Mouse (Mus musculus): ENCODE data around the gene Pbx1. TPM values are rescaled to one million over a fixed set of nuclear protein-coding genes. Genes with fewer than 3 reads are reported as not detected.
A peak's percentile ranks its signal among the peaks of the same experiment; 100 is the strongest.

Gene Pbx1
- total and polyA plus RNA-seq, 2 experiments from 2014 or later, result 17.1 to 31.3 TPM

DNA sequence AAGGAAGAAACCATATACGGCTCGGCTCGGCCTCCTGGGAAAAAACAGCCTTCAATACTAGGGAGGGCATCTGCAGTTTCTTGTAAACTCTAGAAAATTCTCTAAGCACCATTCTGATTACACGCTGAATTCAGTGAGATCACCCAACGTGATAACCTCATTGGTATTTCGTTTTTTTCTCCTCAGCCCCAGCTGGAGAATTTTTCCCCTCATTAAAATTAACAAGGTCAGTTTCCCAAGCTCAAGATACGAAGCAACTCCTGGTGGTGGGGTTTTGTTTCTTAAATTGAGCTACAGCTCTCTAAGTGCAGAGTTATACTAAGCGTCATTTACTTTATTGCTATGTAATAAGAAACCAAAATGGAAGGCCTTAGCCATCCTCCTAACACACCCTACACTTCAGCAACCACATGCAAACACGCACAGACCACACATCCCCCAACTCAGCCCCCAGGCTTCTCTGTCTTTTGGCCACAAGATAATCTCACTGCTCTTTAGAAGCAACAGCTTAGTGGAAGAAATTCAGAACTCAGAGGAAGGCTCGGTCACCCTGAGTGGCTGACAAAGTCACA, 76.0 kb downstream of the Pbx1 start:
- H3K27me3 ChIP-seq (ENCODE audit: control insufficient read depth, insufficient read depth, low read length), result no peaks in the 10 kb centered on the region
- no peak overlapping the region for H3K27ac ChIP-seq (ENCODE audit: low read depth)
- 73% methylated on average over 10 of the region's 10 CpGs for WGBS

DNA sequence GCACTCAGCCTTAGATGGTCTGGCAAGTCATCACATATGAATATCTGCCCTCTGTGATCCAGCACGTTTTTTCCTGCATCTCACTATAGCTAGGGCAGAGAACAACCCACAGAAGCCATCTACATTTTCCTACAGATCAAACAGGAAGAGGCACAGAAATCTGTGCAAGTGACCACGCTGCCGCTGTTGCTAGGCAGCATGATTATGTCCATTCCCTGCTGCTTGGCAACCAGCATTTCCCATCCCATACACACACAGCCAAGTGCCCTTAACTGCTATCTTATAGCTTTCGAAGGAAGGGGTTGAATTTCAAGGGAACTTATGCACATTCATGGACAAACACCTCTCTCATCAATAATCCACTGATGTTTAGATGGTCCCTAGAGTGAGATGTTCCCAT, 77.1 kb downstream of the Pbx1 start:
- DNase-seq (ENCODE audit: low spot score) (peak; percentile 19), ATAC-seq (ENCODE audit: insufficient read depth, low read depth) (no peak)
- H3K4me1 ChIP-seq (ENCODE audit: control insufficient read depth, insufficient read depth), result peaks cover 14% of the 10 kb centered on the region; the same call in 1 of the 2 replicates
- H3K9me3 ChIP-seq (replicated peaks; ENCODE audit: control insufficient read depth, low read length), result no peaks in the 10 kb centered on the region
- no peak overlapping the region for H3K4me2 ChIP-seq (ENCODE audit: low read depth, low read length)
- 19% methylated on average over 4 of the region's 4 CpGs for WGBS
- no peak overlapping the region for H3K27ac ChIP-seq (ENCODE audit: low read depth)
- no peaks in the 10 kb centered on the region for H3K36me3 ChIP-seq (replicated peaks; ENCODE audit: control insufficient read depth, insufficient read depth, low read length)
- no peak overlapping the region for H3K9ac ChIP-seq (replicated peaks; ENCODE audit: low read depth, low read length)
- no peaks in the 10 kb centered on the region for H3K27me3 ChIP-seq (ENCODE audit: control insufficient read depth, insufficient read depth, low read length)
- H3K4me3 ChIP-seq (ENCODE audit: low read depth, low read length), result no peak overlapping the region
- TF ChIP-seq CTCF (IDR thresholded peaks at IDR 0.05; ENCODE audit: low read depth) (no peak), EP300 (IDR thresholded peaks at IDR 0.05; ENCODE audit: low read depth) (no peak)

More for the DNA sequence above, 76.0 kb downstream of the Pbx1 start:
- Histone ChIP-seq H3K4me2 (ENCODE audit: low read depth, low read length) (no peak overlapping the region), H3K9me3 (replicated peaks; ENCODE audit: control insufficient read depth, low read length) (no peaks in the 10 kb centered on the region), H3K4me3 (ENCODE audit: low read depth, low read length) (no peak overlapping the region), H3K4me1 (ENCODE audit: control insufficient read depth, insufficient read depth) (peaks cover 14% of the 10 kb centered on the region; the same call in 1 of the 2 replicates), H3K9ac (replicated peaks; ENCODE audit: low read depth, low read length) (no peak overlapping the region), H3K36me3 (replicated peaks; ENCODE audit: control insufficient read depth, insufficient read depth, low read length) (no peaks in the 10 kb centered on the region)
- ATAC-seq (ENCODE audit: insufficient read depth, low read depth), result no peak
- DNase-seq (ENCODE audit: low spot score), result no peak
- TF ChIP-seq CTCF (IDR thresholded peaks at IDR 0.05; ENCODE audit: low read depth) (no peak), EP300 (IDR thresholded peaks at IDR 0.05; ENCODE audit: low read depth) (no peak)

DNA sequence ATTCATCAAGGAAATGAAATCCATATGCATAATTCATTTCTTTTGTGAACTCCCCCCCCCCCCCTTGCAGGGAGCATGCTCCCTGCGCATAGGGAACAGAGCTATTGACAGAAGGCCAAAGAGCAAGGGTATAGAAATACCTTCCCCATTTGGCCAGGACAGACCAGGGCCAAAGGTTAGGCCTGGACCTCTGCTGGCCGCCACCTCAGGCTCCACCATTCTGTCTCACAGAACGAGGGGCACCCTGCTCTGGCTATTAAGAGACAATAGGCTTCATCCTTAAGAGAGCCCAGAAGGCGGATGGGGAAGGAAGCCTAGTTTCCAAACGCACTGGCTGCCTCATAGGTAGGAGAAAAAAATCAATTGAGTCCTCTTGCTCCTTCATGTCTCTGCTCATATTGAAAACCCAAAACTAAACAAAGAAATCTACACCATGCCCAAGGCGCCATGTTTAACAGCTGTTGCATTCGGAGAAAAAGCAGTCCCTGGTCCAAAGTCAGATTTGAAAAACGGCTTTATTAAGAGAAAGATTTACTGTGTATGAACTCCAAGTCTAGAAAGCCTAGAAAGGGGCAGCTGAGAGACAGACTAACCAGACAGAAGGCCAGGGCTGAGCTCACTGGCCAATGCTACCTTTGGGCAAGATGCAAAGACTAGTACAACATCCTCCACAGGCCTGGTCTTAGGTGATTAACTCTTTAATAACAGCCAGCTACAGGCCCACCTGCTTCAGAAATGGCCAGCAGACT, 83.9 kb downstream of the Pbx1 start:
- Histone ChIP-seq H3K27me3 (ENCODE audit: control insufficient read depth, insufficient read depth, low read length) (no peaks in the 10 kb centered on the region), H3K9me3 (replicated peaks; ENCODE audit: control insufficient read depth, low read length) (no peaks in the 10 kb centered on the region), H3K4me2 (ENCODE audit: low read depth, low read length) (no peak overlapping the region), H3K4me3 (ENCODE audit: low read depth, low read length) (no peak overlapping the region), H3K4me1 (ENCODE audit: control insufficient read depth, insufficient read depth) (no peaks in the 10 kb centered on the region), H3K36me3 (replicated peaks; ENCODE audit: control insufficient read depth, insufficient read depth, low read length) (no peaks in the 10 kb centered on the region), H3K27ac (ENCODE audit: low read depth) (no peak overlapping the region), H3K9ac (replicated peaks; ENCODE audit: low read depth, low read length) (no peak overlapping the region)
- DNase-seq (ENCODE audit: low spot score) (no peak), ATAC-seq (ENCODE audit: insufficient read depth, low read depth) (no peak)
- WGBS, result 87% methylated on average over 8 of the region's 8 CpGs
- TF ChIP-seq EP300 (IDR thresholded peaks at IDR 0.05; ENCODE audit: low read depth) (no peak), CTCF (IDR thresholded peaks at IDR 0.05; ENCODE audit: low read depth) (no peak)

DNA sequence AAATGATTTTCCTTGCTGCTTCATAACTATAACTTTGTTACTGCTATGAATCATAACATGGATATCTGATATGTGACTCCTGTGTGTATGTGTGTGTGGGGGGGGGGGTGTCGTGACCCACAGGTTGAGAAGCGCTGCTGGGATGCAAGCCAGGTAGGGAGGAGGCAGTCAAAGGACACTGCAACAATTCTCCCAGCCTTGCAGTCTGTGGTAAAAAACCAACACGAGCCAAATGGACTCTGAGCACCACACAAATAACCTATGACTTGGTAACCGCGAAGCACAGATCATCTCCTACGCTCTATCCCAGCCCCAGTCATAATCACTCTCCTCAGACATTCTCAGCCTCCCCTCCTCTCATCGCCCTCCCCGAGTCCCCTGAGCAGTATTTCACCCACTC, 87.2 kb downstream of the Pbx1 start:
- Histone ChIP-seq H3K9me3 (replicated peaks; ENCODE audit: control insufficient read depth, low read length) (no peaks in the 10 kb centered on the region), H3K36me3 (replicated peaks; ENCODE audit: control insufficient read depth, insufficient read depth, low read length) (no peaks in the 10 kb centered on the region), H3K4me3 (ENCODE audit: low read depth, low read length) (no peak overlapping the region), H3K4me2 (ENCODE audit: low read depth, low read length) (no peak overlapping the region), H3K9ac (replicated peaks; ENCODE audit: low read depth, low read length) (no peak overlapping the region), H3K27me3 (ENCODE audit: control insufficient read depth, insufficient read depth, low read length) (no peaks in the 10 kb centered on the region), H3K27ac (ENCODE audit: low read depth) (no peak overlapping the region), H3K4me1 (ENCODE audit: control insufficient read depth, insufficient read depth) (no peaks in the 10 kb centered on the region; the same call in 1 of the 2 replicates)
- TF ChIP-seq EP300 (IDR thresholded peaks at IDR 0.05; ENCODE audit: low read depth), result no peak
- TF ChIP-seq CTCF (IDR thresholded peaks at IDR 0.05; ENCODE audit: low read depth), result no peak
- 73% methylated on average over 8 of the region's 8 CpGs for WGBS
- no peak for ATAC-seq (ENCODE audit: insufficient read depth, low read depth)
- DNase-seq (ENCODE audit: low spot score), result no peak

DNA sequence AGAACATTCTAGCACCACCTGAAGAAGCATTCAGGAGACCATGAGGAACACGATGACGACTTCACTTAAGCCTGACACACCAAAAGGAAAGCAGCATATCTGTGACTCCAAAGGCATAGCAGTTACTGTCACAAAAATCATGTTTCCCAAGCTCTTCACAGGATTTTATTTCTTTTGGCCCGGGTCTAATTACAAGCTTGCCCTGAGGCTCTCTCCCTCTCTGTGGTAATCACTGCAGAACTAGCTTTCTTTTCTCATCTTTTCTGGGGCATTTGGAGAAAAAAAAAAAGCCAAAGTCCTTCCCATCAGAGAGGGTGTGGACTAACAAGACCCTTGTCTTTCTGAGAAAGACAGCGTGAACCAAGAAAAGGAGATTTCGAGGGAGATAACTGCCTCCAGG, 87.8 kb downstream of the Pbx1 start:
- WGBS, result 75% methylated on average over 5 of the region's 5 CpGs
- no peaks in the 10 kb centered on the region; the same call in 1 of the 2 replicates for H3K4me1 ChIP-seq (ENCODE audit: control insufficient read depth, insufficient read depth)

More for the DNA sequence above, 87.8 kb downstream of the Pbx1 start:
- Histone ChIP-seq H3K36me3 (replicated peaks; ENCODE audit: control insufficient read depth, insufficient read depth, low read length) (no peaks in the 10 kb centered on the region), H3K4me2 (ENCODE audit: low read depth, low read length) (no peak overlapping the region), H3K9ac (replicated peaks; ENCODE audit: low read depth, low read length) (no peak overlapping the region), H3K4me3 (ENCODE audit: low read depth, low read length) (no peak overlapping the region), H3K27ac (ENCODE audit: low read depth) (no peak overlapping the region), H3K9me3 (replicated peaks; ENCODE audit: control insufficient read depth, low read length) (no peaks in the 10 kb centered on the region), H3K27me3 (ENCODE audit: control insufficient read depth, insufficient read depth, low read length) (no peaks in the 10 kb centered on the region)
- TF ChIP-seq CTCF (IDR thresholded peaks at IDR 0.05; ENCODE audit: low read depth) (no peak), EP300 (IDR thresholded peaks at IDR 0.05; ENCODE audit: low read depth) (no peak)
- ATAC-seq (ENCODE audit: insufficient read depth, low read depth) (no peak), DNase-seq (ENCODE audit: low spot score) (no peak)
